Mouse (Mus musculus): ENCODE measurements around the gene Msi2.

The Msi2 gene

GRCm38 (mm10) chr11:88485987-88486386 is 232.3 kb downstream of the Msi2 start:
- no peak for DNase-seq (ENCODE audit: low read depth, low spot score)

- DNase-seq (ENCODE audit: low read depth, low spot score), result no peak
Measured at GRCm38 (mm10) chr11:88485088-88485487, 233.2 kb downstream of the Msi2 start.

- no peak for DNase-seq (ENCODE audit: low read depth, low spot score)
Measured at GRCm38 (mm10) chr11:88484047-88484446, 234.3 kb downstream of the Msi2 start.

- DNase-seq (ENCODE audit: low read depth, low spot score), result no peak
Measured at GRCm38 (mm10) chr11:88482636-88483035, 235.7 kb downstream of the Msi2 start.

GRCm38 (mm10) chr11:88482236-88482635 is 236.1 kb downstream of the Msi2 start:
- no peak for DNase-seq (ENCODE audit: low read depth, low spot score)

DNA sequence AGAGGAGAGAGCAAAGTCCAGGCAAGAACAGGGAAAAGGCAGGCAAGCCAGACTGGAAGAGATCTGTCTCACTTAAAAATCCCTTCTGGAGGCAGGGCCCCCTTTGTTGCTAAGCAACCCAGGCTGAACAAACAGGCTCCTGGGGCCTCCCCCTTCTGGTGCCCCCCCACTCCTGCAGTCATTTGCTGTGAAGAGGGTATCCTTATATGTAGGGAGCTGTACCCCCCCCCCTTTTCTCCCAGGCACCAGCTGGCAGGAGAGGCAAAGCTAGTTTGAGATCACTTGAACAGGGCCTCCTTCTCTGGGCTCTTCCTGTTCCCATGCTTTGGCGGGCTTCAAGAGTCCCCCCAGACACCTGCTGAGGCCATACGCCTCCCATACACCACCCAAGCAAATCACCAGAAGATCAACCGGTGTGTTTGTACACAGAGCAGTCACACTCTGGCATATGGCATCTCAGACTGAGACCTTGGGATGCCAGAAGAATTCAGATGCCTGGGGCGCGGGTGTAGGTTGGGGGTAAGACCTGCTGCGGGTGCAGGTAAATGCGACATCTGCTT is 236.6 kb downstream of the Msi2 start:
- no peak for DNase-seq (ENCODE audit: low read depth, low spot score)

GRCm38 (mm10) chr11:88481092-88481601 is 237.2 kb downstream of the Msi2 start:
- DNase-seq (ENCODE audit: low read depth, low spot score), result no peak

- no peak for DNase-seq (ENCODE audit: low read depth, low spot score)
Measured at GRCm38 (mm10) chr11:88479498-88479897, 238.8 kb downstream of the Msi2 start.

- DNase-seq (ENCODE audit: low read depth, low spot score), result no peak
Measured at GRCm38 (mm10) chr11:88474889-88475440, 243.3 kb downstream of the Msi2 start.

- no peak for DNase-seq (ENCODE audit: low read depth, low spot score)
Measured at GRCm38 (mm10) chr11:88472731-88473130, 245.6 kb downstream of the Msi2 start.

GRCm38 (mm10) chr11:88471981-88472647 is 246.2 kb downstream of the Msi2 start:
- no peak for DNase-seq (ENCODE audit: low read depth, low spot score)

DNA sequence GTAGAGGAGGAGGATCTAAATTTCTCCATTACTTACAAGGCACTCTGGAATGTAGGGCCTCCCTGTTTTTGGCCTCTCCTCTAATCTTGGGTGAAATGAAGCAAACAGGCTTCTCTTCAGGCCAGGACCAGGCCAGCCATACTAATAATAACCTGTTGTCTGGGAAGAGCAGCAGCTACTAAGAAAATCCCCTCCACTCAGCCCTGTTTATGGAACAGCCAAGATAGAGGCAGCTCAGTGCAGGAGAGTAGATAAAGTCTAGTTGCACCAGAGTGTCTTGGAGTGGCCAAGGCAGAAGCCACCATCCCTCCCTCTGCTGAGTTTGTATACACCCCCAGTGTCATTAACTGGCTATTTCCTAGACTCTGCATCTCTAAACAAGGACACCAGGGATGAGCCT is 247.7 kb downstream of the Msi2 start:
- no peak for DNase-seq (ENCODE audit: low read depth, low spot score)

GRCm38 (mm10) chr11:88468996-88469395 is 249.3 kb downstream of the Msi2 start:
- DNase-seq (ENCODE audit: low read depth, low spot score), result no peak

- no peak for DNase-seq (ENCODE audit: low read depth, low spot score)
Measured at GRCm38 (mm10) chr11:88467498-88468245, 250.6 kb downstream of the Msi2 start.

DNA sequence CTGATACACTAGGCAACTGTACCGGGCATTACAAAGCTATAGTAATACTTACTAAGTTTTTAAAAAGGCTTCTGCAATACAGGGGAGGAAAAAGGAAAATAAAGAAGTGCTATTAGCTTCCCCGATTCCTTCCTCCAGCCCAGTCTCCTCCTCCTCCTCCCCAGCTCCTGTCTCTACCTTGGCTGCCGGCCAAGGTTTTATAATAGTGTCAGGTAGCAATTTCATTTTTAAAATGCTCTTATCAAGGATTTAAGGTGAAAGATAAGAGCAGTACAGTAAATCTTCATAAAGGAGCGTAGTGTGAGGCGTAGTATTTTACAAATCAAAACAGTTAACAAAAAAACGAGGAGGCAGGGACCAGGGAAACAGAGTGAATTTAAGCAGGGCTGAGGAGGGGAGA is 254.4 kb downstream of the Msi2 start:
- DNase-seq (ENCODE audit: low read depth, low spot score), result no peak

- DNase-seq (ENCODE audit: low read depth, low spot score), result no peak
Measured at GRCm38 (mm10) chr11:88462789-88463188, 255.5 kb downstream of the Msi2 start.

GRCm38 (mm10) chr11:88461601-88462000 is 256.7 kb downstream of the Msi2 start:
- no peak for DNase-seq (ENCODE audit: low read depth, low spot score)

GRCm38 (mm10) chr11:88459946-88460736 is 258.2 kb downstream of the Msi2 start:
- DNase-seq (ENCODE audit: low read depth, low spot score), result no peak

DNA sequence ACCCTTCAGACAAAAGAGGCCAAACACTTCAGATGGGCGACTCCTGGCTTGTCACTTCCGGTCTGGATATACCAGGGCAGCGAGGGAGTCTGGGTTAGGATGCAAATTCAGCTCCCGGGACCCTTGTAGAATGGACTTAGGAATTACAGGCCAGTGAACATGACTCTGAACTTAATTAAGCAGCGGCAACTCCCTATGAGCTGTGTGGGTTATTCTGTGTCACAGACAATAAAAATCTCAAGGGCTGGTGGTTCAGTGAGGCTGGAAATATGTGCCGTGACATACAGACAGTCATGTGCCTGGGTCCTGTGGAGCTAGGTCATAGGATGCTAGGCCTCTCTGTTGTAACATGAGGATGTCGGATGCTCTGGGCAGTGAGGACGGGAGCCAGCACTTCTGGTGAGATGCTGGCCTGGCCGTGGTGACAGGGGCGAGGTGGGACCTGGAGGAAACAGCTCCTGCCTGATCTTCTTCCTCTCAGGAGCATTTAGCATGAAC is 261.0 kb downstream of the Msi2 start:
- DNase-seq (ENCODE audit: low read depth, low spot score), result no peak

DNA sequence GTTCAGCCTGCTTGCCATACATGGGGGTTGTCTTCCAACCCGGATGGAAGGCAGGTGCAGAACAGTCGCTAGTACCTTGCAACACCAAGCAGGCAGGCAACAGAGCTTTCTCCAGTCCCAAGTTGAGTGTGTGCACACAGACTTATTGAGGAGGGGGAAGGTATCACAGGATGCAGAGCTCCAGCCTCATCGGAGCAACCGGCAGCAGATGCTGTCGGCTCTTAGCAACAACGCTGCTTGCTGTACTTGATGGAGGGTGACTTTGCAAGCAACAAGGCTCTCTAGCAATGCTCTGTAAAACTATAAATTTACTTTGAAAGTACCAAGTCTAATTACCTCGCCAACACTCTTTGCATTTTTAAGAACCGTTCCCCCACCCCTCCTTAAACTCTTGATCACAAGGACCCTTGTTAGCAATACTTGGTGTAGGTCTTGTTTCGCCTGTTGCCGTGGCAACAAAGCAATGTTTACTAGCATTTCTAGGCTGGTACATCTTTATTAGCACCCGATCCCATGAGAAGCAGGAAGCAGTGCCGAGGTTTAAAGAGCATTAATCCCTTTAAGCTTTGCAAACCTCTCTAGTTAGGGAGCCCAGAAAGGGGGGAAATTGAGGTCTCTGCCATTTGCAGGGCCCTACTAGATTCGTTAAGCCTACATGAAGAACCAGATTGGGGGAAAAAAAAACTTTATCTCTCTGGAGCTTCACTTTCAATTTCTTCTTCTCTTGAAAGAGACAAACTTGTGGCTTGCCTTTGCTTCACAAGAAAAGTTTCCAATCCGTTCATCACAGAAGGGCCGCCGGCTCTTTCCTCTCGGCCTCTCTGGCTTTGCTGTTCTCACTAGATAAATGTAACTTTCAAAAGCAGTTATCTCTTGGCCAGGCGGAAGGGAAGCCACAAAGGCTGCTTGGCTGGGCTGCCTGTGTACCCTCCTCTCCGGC is 263.2 kb downstream of the Msi2 start:
- no peak for DNase-seq (ENCODE audit: low read depth, low spot score)
